Mouse (Mus musculus): ENCODE results near the gene Gapvd1.

- TF ChIP-seq E2F4 (IDR thresholded peaks at IDR 0.05; ENCODE audit: borderline replicate concordance, low read depth, low read length) (no peak), USF2 (IDR thresholded peaks at IDR 0.05; ENCODE audit: borderline replicate concordance in 1 of 2, insufficient read depth in 1 of 2, low read depth in 1 of 2, low read length in 2 of 2) (no peak)
Observed at GRCm38 (mm10) chr2:34635249-34636165, 119.5 kb downstream of the Gapvd1 start.

Measured in MEL (cell line).